12 mouse cellular contexts compared by ENCODE assay signal in genomic region chr3:21769920-21770547, GRCm38 (mm10).
A peak's percentile ranks its signal among the peaks of the same experiment; 100 is the strongest.
DNase-seq lines count a peak whose midpoint lies in the region; ATAC-seq and TF ChIP-seq lines count a peak whose summit lies in the region.
"Had no signal": no experiment of that assay in that cellular context is flagged by ENCODE, and none has a peak within 500 bp of the region (broad histone marks: within the 10 kb centered on the region; RNA-seq: fewer than 3 reads in every experiment).

No protein-coding gene starts in this region.

- no peaks in the 10 kb centered on the region for H3K9me3 ChIP-seq in midbrain, postnatal 0 days (ENCODE audit: low read length)
- no peaks in the 10 kb centered on the region for H3K9me3 ChIP-seq in midbrain, embryonic 16.5 days (replicated peaks; ENCODE audit: control insufficient read depth, low read length, poor library complexity, severe bottlenecking)
- no peaks in the 10 kb centered on the region for H3K9me3 ChIP-seq in heart, embryonic 14.5 days (ENCODE audit: control insufficient read depth, low read length)
- H3K9me3 ChIP-seq in forebrain, embryonic 11.5 days (ENCODE audit: control insufficient read depth, low read length): no peaks in the 10 kb centered on the region
- H3K9me3 ChIP-seq: neural tube, embryonic 13.5 days; stomach, embryonic 15.5 days had no signal

- no peaks in the 10 kb centered on the region for H3K4me1 ChIP-seq in midbrain, postnatal 0 days (ENCODE audit: insufficient read depth, low read length)
- no peaks in the 10 kb centered on the region for H3K4me1 ChIP-seq in midbrain, embryonic 16.5 days (ENCODE audit: control insufficient read depth, insufficient read depth, low read length)
- H3K4me1 ChIP-seq in heart, embryonic 14.5 days (ENCODE audit: control insufficient read depth in 2 of 2, insufficient read depth in 2 of 2, low read length in 2 of 2): peaks cover 6 to 10% of the 10 kb centered on the region in 2 experiments
- no peaks in the 10 kb centered on the region for H3K4me1 ChIP-seq in forebrain, embryonic 11.5 days (replicated peaks; ENCODE audit: control insufficient read depth, insufficient read depth, low read length)
- H3K4me1 ChIP-seq: stomach, embryonic 15.5 days had no signal

- no peak overlapping the region for H3K4me2 ChIP-seq in midbrain, postnatal 0 days (ENCODE audit: low read depth, low read length, poor library complexity, severe bottlenecking)
- no peak overlapping the region for H3K4me2 ChIP-seq in midbrain, embryonic 16.5 days (ENCODE audit: low read length)
- no peak overlapping the region for H3K4me2 ChIP-seq in heart, embryonic 14.5 days (ENCODE audit: low read length)
- H3K4me2 ChIP-seq in forebrain, embryonic 11.5 days (ENCODE audit: low read depth, low read length, severe bottlenecking): no peak overlapping the region
- H3K4me2 ChIP-seq: neural tube, embryonic 13.5 days; stomach, embryonic 15.5 days had no signal

- H3K4me3 ChIP-seq in midbrain, postnatal 0 days (ENCODE audit: low read depth, low read length): no peak overlapping the region
- H3K4me3 ChIP-seq in midbrain, embryonic 16.5 days (ENCODE audit: low read depth, low read length): no peak overlapping the region
- H3K4me3 ChIP-seq in heart, embryonic 14.5 days (ENCODE audit: control insufficient read depth in 1 of 2, insufficient read depth in 1 of 2, low read depth in 1 of 2, low read length in 2 of 2): no peak overlapping the region
- no peak overlapping the region for H3K4me3 ChIP-seq in forebrain, embryonic 11.5 days (ENCODE audit: low read depth, low read length)
- H3K4me3 ChIP-seq: neural tube, embryonic 13.5 days; stomach, embryonic 15.5 days had no signal

- no peak for TF ChIP-seq CTCF in midbrain, postnatal 0 days (IDR thresholded peaks at IDR 0.05)

- DNase-seq in cerebellum, postnatal 14 days: peak; percentile 17 to 34
- no peak for DNase-seq in cerebellum, adult 9-11 months
- peak; percentile 51 for DNase-seq in midbrain, postnatal 0 days (ENCODE audit: low spot score)
- no peak for DNase-seq in thymus, postnatal 4 days
- no peak for DNase-seq in forebrain, embryonic 11.5 days (ENCODE audit: low spot score)
- DNase-seq in natural killer cell, adult 2 months (ENCODE audit: low spot score in 2 of 2): no peak
- DNase-seq: lung, postnatal 10 days had no signal

- no peaks in the 10 kb centered on the region for H3K36me3 ChIP-seq in midbrain, postnatal 0 days (ENCODE audit: insufficient read depth, low read length)
- no peaks in the 10 kb centered on the region for H3K36me3 ChIP-seq in midbrain, embryonic 16.5 days (ENCODE audit: control insufficient read depth, insufficient read depth, low read length)
- no peaks in the 10 kb centered on the region for H3K36me3 ChIP-seq in heart, embryonic 14.5 days (ENCODE audit: control insufficient read depth, insufficient read depth, low read length)
- no peaks in the 10 kb centered on the region for H3K36me3 ChIP-seq in forebrain, embryonic 11.5 days (ENCODE audit: control insufficient read depth, insufficient read depth, low read length)
- H3K36me3 ChIP-seq: neural tube, embryonic 13.5 days; stomach, embryonic 15.5 days had no signal

- 36% methylated on average over 9 of the region's 9 CpGs for WGBS in midbrain, postnatal 0 days
- 49% methylated on average over 9 of the region's 9 CpGs for WGBS in midbrain, embryonic 16.5 days
- WGBS in heart, embryonic 14.5 days: 13% methylated on average over 9 of the region's 9 CpGs
- WGBS in forebrain, embryonic 11.5 days: 57% methylated on average over 9 of the region's 9 CpGs

- no peak for ATAC-seq in midbrain, postnatal 0 days (ENCODE audit: low FRiP score)
- no peak for ATAC-seq in midbrain, embryonic 16.5 days
- ATAC-seq in heart, embryonic 14.5 days (ENCODE audit: insufficient number of reproducible peaks, insufficient read depth, low FRiP score, low read depth): 0 out of 2 replicates have a peak, but pooled peaks have one; percentile 64
- ATAC-seq in forebrain, embryonic 11.5 days (replicated peaks; ENCODE audit: low FRiP score): no peak
- ATAC-seq: inflammation-experienced regulatory T-cells, adult 6 months had no signal

- no peak overlapping the region for H3K27ac ChIP-seq in midbrain, postnatal 0 days (ENCODE audit: low read depth, low read length)
- H3K27ac ChIP-seq in midbrain, embryonic 16.5 days (ENCODE audit: low read length): no peak overlapping the region
- H3K27ac ChIP-seq in heart, embryonic 14.5 days (replicated peaks in 1 of 2; ENCODE audit: control insufficient read depth in 1 of 2, insufficient read depth in 1 of 2, low read depth in 2 of 2, low read length in 2 of 2): no peak overlapping the region
- H3K27ac ChIP-seq in forebrain, embryonic 11.5 days (ENCODE audit: low read depth, low read length): no peak overlapping the region
- H3K27ac ChIP-seq: neural tube, embryonic 13.5 days; stomach, embryonic 15.5 days had no signal

- H3K27me3 ChIP-seq in midbrain, postnatal 0 days (ENCODE audit: insufficient read depth, low read length): no peaks in the 10 kb centered on the region
- no peaks in the 10 kb centered on the region for H3K27me3 ChIP-seq in midbrain, embryonic 16.5 days (ENCODE audit: control insufficient read depth, insufficient read depth, low read depth, low read length)
- H3K27me3 ChIP-seq in heart, embryonic 14.5 days (ENCODE audit: control insufficient read depth, insufficient read depth, low read length): no peaks in the 10 kb centered on the region
- no peaks in the 10 kb centered on the region for H3K27me3 ChIP-seq in forebrain, embryonic 11.5 days (ENCODE audit: control insufficient read depth, insufficient read depth, low read length)
- H3K27me3 ChIP-seq: neural tube, embryonic 13.5 days; stomach, embryonic 15.5 days had no signal

- no peak overlapping the region for H3K9ac ChIP-seq in midbrain, postnatal 0 days (replicated peaks; ENCODE audit: low read length, poor library complexity, severe bottlenecking)
- no peak overlapping the region for H3K9ac ChIP-seq in midbrain, embryonic 16.5 days (ENCODE audit: low read depth, low read length)
- no peak overlapping the region for H3K9ac ChIP-seq in heart, embryonic 14.5 days (ENCODE audit: low read length)
- no peak overlapping the region for H3K9ac ChIP-seq in forebrain, embryonic 11.5 days (ENCODE audit: low read length)
- H3K9ac ChIP-seq: neural tube, embryonic 13.5 days; stomach, embryonic 15.5 days had no signal

Comparison
In these comparisons a context has a peak if more than half of its experiments do, and no peak if none do; other contexts are left out.
1. DNase-seq: peak in cerebellum, postnatal 14 days (2 of 2) and midbrain, postnatal 0 days (single experiment); none in cerebellum, adult 9-11 months (single experiment), thymus, postnatal 4 days (single experiment), forebrain, embryonic 11.5 days (single experiment) and natural killer cell, adult 2 months (0 of 2).